Mouse (Mus musculus) spleen, adult 2 months (tissue): ENCODE measurements around the gene Dnmt3a.

Experiments used
- CTCF ChIP-seq: fragments of 200-500 bp; IDR thresholded peaks from 2 replicates; pipeline ENCODE4 v1.5.1; 2011; ENCODE audit warnings: mild to moderate bottlenecking, inconsistent platforms; ENCODE audit not compliant: insufficient read depth, insufficient read length, insufficient replicate concordance; ENCODE audit errors: extremely low read depth
- POLR2A ChIP-seq: fragments of 200-500 bp; IDR thresholded peaks from 2 replicates; pipeline ENCODE4 v1.6.1; 2011; ENCODE audit warnings: low read depth, low read length, inconsistent platforms

DNA sequence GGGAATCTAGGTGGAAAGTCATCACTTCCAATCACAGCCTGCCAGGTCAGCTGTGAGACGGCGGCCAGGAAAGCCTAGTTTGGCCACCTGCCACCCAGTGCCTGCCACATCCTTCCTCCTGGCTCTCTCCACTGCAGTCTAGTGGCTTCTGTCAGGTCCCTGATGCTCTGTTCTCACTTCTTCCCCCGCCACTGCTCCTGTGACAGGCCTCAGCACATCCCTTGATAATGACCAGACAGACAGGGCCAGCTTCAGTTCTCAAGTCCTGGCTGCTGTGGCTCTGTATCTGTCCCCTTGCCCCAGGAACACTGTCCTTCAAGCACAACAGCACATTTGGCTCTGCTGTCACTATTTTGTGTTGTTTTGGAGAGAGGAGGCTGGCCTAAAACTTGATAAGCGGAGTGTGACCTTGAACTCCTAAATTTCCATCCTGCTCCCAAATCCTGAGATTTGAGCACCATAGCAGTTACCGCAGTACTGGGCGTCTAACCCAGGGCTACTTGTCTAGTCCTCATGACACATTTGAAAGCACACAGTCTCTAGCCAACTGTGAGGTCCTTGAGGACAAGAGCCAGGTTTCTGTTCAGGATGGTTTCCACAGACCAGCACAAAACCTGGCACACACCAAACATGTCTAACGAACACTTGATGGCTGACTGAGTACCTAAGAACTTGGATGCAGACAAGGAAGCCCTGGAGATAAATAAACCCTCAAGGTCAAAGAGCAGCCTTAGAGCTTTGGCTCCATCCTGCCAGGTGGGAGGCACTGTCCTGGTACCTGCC is 63.1 kb downstream of the Dnmt3a start:
- no peak for TF ChIP-seq POLR2A
- no peak for TF ChIP-seq CTCF
